In genomic region chr3:153482098-153482497, GRCm38 (mm10) we compare ENCODE assay signal across 10 mouse cellular contexts.
DNase-seq lines count a peak whose midpoint lies in the region; ATAC-seq and TF ChIP-seq lines count a peak whose summit lies in the region.
"Had no signal": no experiment of that assay in that cellular context is flagged by ENCODE, and none has a peak within 500 bp of the region (broad histone marks: within the 10 kb centered on the region; RNA-seq: fewer than 3 reads in every experiment).

No protein-coding gene starts in this region.

- 65% methylated on average over 11 of the region's 11 CpGs for WGBS in intestine, postnatal 0 days

- no peak overlapping the region for H3K27ac ChIP-seq in intestine, postnatal 0 days (ENCODE audit: low read depth, low read length)
- H3K27ac ChIP-seq: limb, embryonic 13.5 days had no signal

- no peaks in the 10 kb centered on the region for H3K9me3 ChIP-seq in intestine, postnatal 0 days (ENCODE audit: control insufficient read depth)
- H3K9me3 ChIP-seq: limb, embryonic 13.5 days had no signal

- no peak for ATAC-seq in activated CD4-positive, CD25-positive, alpha-beta regulatory T cell, adult 4 months
- ATAC-seq in intestine, postnatal 0 days: no peak

- peak; percentile 79 to 80 for DNase-seq in cerebellum, postnatal 10 days
- no peak for DNase-seq in cerebellum, adult 8-10 months
- peak; percentile 23 to 38 for DNase-seq in kidney, postnatal 4 days
- no peak for DNase-seq in kidney, adult 8-10 months
- DNase-seq in layer of hippocampus, postnatal 36 days: peak; percentile 62 to 70
- DNase-seq in right cerebral cortex, postnatal 10 days (ENCODE audit: low spot score in 2 of 2): peak; percentile 88 to 94
- DNase-seq: adrenal gland, postnatal 25 days had no signal

- no peaks in the 10 kb centered on the region for H3K36me3 ChIP-seq in intestine, postnatal 0 days (ENCODE audit: control insufficient read depth, insufficient read depth)
- H3K36me3 ChIP-seq: limb, embryonic 13.5 days had no signal

- H3K4me1 ChIP-seq in intestine, postnatal 0 days (replicated peaks; ENCODE audit: control insufficient read depth, insufficient read depth, low read length): no peaks in the 10 kb centered on the region
- H3K4me1 ChIP-seq: limb, embryonic 13.5 days had no signal

- no peaks in the 10 kb centered on the region for H3K27me3 ChIP-seq in intestine, postnatal 0 days (replicated peaks; ENCODE audit: control insufficient read depth, insufficient read depth, low read length)
- H3K27me3 ChIP-seq: limb, embryonic 13.5 days had no signal

- no peak overlapping the region for H3K9ac ChIP-seq in intestine, postnatal 0 days (ENCODE audit: low read depth, low read length)
- H3K9ac ChIP-seq: limb, embryonic 13.5 days had no signal

- no peak overlapping the region for H3K4me3 ChIP-seq in intestine, postnatal 0 days (ENCODE audit: low read depth, low read length)
- H3K4me3 ChIP-seq: limb, embryonic 13.5 days had no signal

- no peak overlapping the region for H3K4me2 ChIP-seq in intestine, postnatal 0 days (replicated peaks; ENCODE audit: low read depth)
- H3K4me2 ChIP-seq: limb, embryonic 13.5 days had no signal

- TF ChIP-seq CTCF in intestine, postnatal 0 days (IDR thresholded peaks at IDR 0.05; ENCODE audit: low read depth): no peak

Comparison
In these comparisons a context has a peak if more than half of its experiments do, and no peak if none do; other contexts are left out.
1. DNase-seq: peak in cerebellum, postnatal 10 days (2 of 2), kidney, postnatal 4 days (2 of 2), layer of hippocampus, postnatal 36 days (2 of 2) and right cerebral cortex, postnatal 10 days (2 of 2); none in cerebellum, adult 8-10 months (single experiment) and kidney, adult 8-10 months (0 of 2).